Mouse (Mus musculus): ENCODE measurements around the gene Eid3. TPM values are rescaled to one million over a fixed set of nuclear protein-coding genes. Genes with fewer than 3 reads are reported as not detected.

The Eid3 gene
- total and polyA plus RNA-seq, 3 experiments = 1.4 to 3.5 (median 1.5) TPM

DNA sequence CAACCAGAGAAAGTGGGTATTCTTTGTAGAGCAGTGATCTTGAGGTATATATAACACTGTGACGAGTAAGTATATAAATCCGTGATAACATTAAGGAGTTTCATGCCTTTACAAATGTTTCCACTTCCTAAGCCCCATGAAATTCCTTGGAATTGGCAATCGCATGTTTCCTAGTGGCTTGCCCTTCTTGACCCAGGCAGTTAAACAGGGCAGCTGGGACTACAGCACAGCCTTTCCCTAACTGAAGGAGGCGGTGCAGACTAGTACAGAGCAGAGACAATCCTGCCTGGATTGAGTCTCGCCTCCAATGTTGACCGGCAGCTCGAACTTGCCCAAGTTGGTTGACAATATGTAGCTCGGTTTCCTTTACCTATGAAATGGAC, 6.9 kb upstream of the Eid3 start:
- Histone ChIP-seq H3K36me3 (replicated peaks in 1 of 2; ENCODE audit: control insufficient read depth in 1 of 2, insufficient read depth in 1 of 2, low read length in 1 of 2) (peaks cover 19 to 33% of the 10 kb centered on the region in 2 experiments), H3K9ac (ENCODE audit: insufficient read depth, low read depth) (peak overlapping the region; percentile 85), H3K27ac (ENCODE audit: insufficient read depth, low read depth) (peak overlapping the region; percentile 64), H3K9me3 (replicated peaks; ENCODE audit: low read length) (no peaks in the 10 kb centered on the region), H3K79me2 (replicated peaks; ENCODE audit: control insufficient read depth, extremely low read depth, insufficient read depth, poor library complexity, severe bottlenecking) (peaks cover 42% of the 10 kb centered on the region), H3K4me1 (ENCODE audit: control insufficient read depth in 1 of 2, insufficient read depth in 2 of 2) (peaks cover 10 to 35% of the 10 kb centered on the region in 2 experiments), H3K27me3 (replicated peaks) (no peaks in the 10 kb centered on the region), H3K4me3 (replicated peaks in 1 of 3; ENCODE audit: low read depth in 2 of 3, low read length in 2 of 3, poor library complexity in 1 of 3) (peak overlapping the region; percentile 62 to 85 (median 81)), H3K4me2 (ENCODE audit: insufficient read depth, low read depth, poor library complexity, severe bottlenecking) (peak overlapping the region; percentile 77)
- in situ Hi-C loops (cut with MboI; ENCODE audit: low pct_ligation_motif_present, low pct_unique_long_range_greater_than_20kb, low sequenced_read_pairs) = no loop called here
- TF ChIP-seq CTCF (conservative IDR thresholded peaks at IDR 0.05 in 1 of 2, IDR thresholded peaks at IDR 0.05 in 1 of 2; ENCODE audit: low read depth in 2 of 2, low read length in 2 of 2) = peak in 1 of 2 experiments; percentile 22; a peak in 1 of 4 replicates
- no peak for TF ChIP-seq ZMIZ1 (IDR thresholded peaks at IDR 0.05; ENCODE audit: low read depth, low read length)
- 0 out of 2 replicates have a peak, but pooled peaks have one; percentile 11 for TF ChIP-seq TBP (conservative IDR thresholded peaks at IDR 0.05; ENCODE audit: low read depth, low read length)
- 0 out of 2 replicates have a peak, but pooled peaks have one; percentile 12 for TF ChIP-seq MYC (IDR thresholded peaks at IDR 0.05; ENCODE audit: low read depth, low read length)
- DNase-seq (ENCODE audit: extremely low read depth) = peak; percentile 48
- dilution Hi-C loops (cut with MboI; ENCODE audit: extremely low pct_ligation_motif_present, extremely low pct_unique_long_range_greater_than_20kb, low sequenced_read_pairs) = no loop called here

DNA sequence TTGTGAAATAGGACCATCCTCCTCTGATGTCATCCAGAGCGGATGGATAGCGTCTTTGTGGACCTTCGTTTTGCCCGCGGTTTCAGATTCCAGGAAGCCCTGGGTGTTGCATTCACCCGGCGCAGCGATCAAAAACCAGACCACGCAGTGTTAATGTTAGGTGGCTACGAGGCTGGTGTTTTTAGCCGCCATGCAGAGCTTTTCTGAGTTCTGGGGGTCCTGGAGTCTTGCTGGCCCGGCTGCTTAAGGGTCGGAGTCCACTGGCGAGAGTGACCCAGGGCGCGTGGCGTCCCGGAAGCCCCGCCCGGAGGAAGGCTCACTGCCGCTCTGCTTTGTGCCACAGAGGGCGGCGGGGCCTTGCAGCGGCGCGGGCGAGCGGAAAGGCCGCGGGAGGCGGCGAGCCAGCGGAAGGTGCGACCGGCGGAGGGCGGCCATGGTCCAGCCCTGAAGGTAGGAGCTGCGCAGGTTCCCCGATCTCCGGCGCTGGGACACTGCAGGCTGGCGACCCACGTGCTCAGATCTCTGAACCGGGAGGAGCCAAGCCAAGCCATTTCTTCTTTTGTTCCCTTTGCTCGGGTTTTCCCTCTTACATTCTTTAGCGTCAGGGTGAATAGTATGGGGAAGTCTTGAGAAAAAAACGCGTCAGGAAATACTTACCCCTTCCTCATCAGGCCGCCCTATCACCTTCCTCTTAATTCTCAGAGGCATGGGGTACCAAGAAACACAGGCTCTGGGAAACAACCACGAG, 6.1 kb upstream of the Eid3 start:
- TF ChIP-seq POLR2A (IDR thresholded peaks at IDR 0.05; ENCODE audit: low read depth, low read length) (peak; percentile 68), IRF4 (IDR thresholded peaks at IDR 0.05; ENCODE audit: low read depth, low read length) (peak; percentile 3; the same call in 1 of the 2 replicates), MYC (IDR thresholded peaks at IDR 0.05; ENCODE audit: low read depth, low read length) (peak; percentile 45; the same call in 1 of the 2 replicates), MAZ (IDR thresholded peaks at IDR 0.05; ENCODE audit: low read depth, low read length) (no peak), MAX (IDR thresholded peaks at IDR 0.05; ENCODE audit: low read length) (peak; percentile 50; the same call in 1 of the 2 replicates), NRF1 (IDR thresholded peaks at IDR 0.05; ENCODE audit: low read depth, low read length) (peak; percentile 66), SIN3A (IDR thresholded peaks at IDR 0.05; ENCODE audit: low read length) (peak; percentile 75), UBTF (IDR thresholded peaks at IDR 0.05; ENCODE audit: low read depth, low read length) (peak; percentile 87), TCF12 (IDR thresholded peaks at IDR 0.05; ENCODE audit: low read depth, low read length) (peak; percentile 64; the same call in 1 of the 2 replicates), ZNF384 (IDR thresholded peaks at IDR 0.05; ENCODE audit: low read depth, low read length) (peak; percentile 63; the same call in 1 of the 2 replicates), TBP (conservative IDR thresholded peaks at IDR 0.05; ENCODE audit: low read depth, low read length) (no peak), GABPA (IDR thresholded peaks at IDR 0.05; ENCODE audit: insufficient replicate concordance, low read depth, low read length) (no peak), RAD21 (IDR thresholded peaks at IDR 0.05; ENCODE audit: low read depth, low read length) (no peak; the same call in 1 of the 2 replicates), MXI1 (IDR thresholded peaks at IDR 0.05; ENCODE audit: low read depth, low read length) (peak; percentile 91), NELFE (IDR thresholded peaks at IDR 0.05; ENCODE audit: low read depth, low read length) (peak; percentile 35; the same call in 1 of the 2 replicates), JUND (conservative IDR thresholded peaks at IDR 0.05; ENCODE audit: low read depth, low read length) (no peak), ELF1 (IDR thresholded peaks at IDR 0.05; ENCODE audit: low read depth, low read length) (peak; percentile 58; the same call in 1 of the 2 replicates)
- no peaks in the 10 kb centered on the region for H3K27me3 ChIP-seq (replicated peaks)
- H3K79me2 ChIP-seq (replicated peaks; ENCODE audit: control insufficient read depth, extremely low read depth, insufficient read depth, poor library complexity, severe bottlenecking) = peaks cover 47% of the 10 kb centered on the region
- peak overlapping the region; percentile 62 to 85 (median 81) for H3K4me3 ChIP-seq (replicated peaks in 1 of 3; ENCODE audit: low read depth in 2 of 3, low read length in 2 of 3, poor library complexity in 1 of 3)
- peak overlapping the region; percentile 49 for H3K27ac ChIP-seq (ENCODE audit: insufficient read depth, low read depth)
- peak; percentile 54 for DNase-seq (ENCODE audit: extremely low read depth)
- dilution Hi-C loops (cut with MboI; ENCODE audit: extremely low pct_ligation_motif_present, extremely low pct_unique_long_range_greater_than_20kb, low sequenced_read_pairs) = no loop called here
- peaks cover 10 to 40% of the 10 kb centered on the region in 2 experiments for H3K4me1 ChIP-seq (ENCODE audit: control insufficient read depth in 1 of 2, insufficient read depth in 2 of 2)
- no peaks in the 10 kb centered on the region for H3K9me3 ChIP-seq (replicated peaks; ENCODE audit: low read length)
- peak overlapping the region; percentile 85 for H3K9ac ChIP-seq (ENCODE audit: insufficient read depth, low read depth)
- peak overlapping the region; percentile 77 for H3K4me2 ChIP-seq (ENCODE audit: insufficient read depth, low read depth, poor library complexity, severe bottlenecking)
- in situ Hi-C loops (cut with MboI; ENCODE audit: low pct_ligation_motif_present, low pct_unique_long_range_greater_than_20kb, low sequenced_read_pairs) = no loop called here
- peaks cover 23 to 37% of the 10 kb centered on the region in 2 experiments for H3K36me3 ChIP-seq (replicated peaks in 1 of 2; ENCODE audit: control insufficient read depth in 1 of 2, insufficient read depth in 1 of 2, low read length in 1 of 2)
